Mouse (Mus musculus) MEL (cell line): ENCODE data around the gene Dock1. TPM values are rescaled to one million over a fixed set of nuclear protein-coding genes. Genes with fewer than 3 reads are reported as not detected.

ENCODE experiments used
- DNase-seq: peaks from one replicate; pipeline ENCODE4 v3.0.0; 2011; ENCODE audit warnings: low read depth, low spot score
- H3K27ac ChIP-seq: 2 replicates; pipeline ENCODE4 v1.5.1; 2012; ENCODE audit warnings: low read depth, mild to moderate bottlenecking, control low read depth, low read length, moderate library complexity; ENCODE audit not compliant: control insufficient read depth
- H3K27me3 ChIP-seq, 2 experiments: fragments of 150-350 bp in 1 of 2; sonication (generic) in 1 of 2; 2 replicates each; pipeline ENCODE4 v1.6.1; 2012; ENCODE audit warnings: low read length in 2 of 2, mild to moderate bottlenecking in 2 of 2, improper control_type of control experiment in 1 of 2, moderate library complexity in 1 of 2; ENCODE audit not compliant: insufficient read depth in 2 of 2, control insufficient read depth in 1 of 2
- H3K36me3 ChIP-seq, 2 experiments: 2 replicates each; pipeline ENCODE4 v1.6.1; 2012 to 2014; ENCODE audit warnings: low read length in 2 of 2, improper control_type of control experiment in 1 of 2, inconsistent platforms in 1 of 2, mild to moderate bottlenecking in 1 of 2; ENCODE audit not compliant: insufficient read depth in 2 of 2, control insufficient read depth in 1 of 2
- H3K4me1 ChIP-seq, 2 experiments: fragments of 150-350 bp in 1 of 2; sonication (generic) in 1 of 2; 2 replicates each; pipeline ENCODE4 v1.6.1; 2012; ENCODE audit warnings: low read length in 2 of 2, improper control_type of control experiment in 1 of 2, mild to moderate bottlenecking in 1 of 2; ENCODE audit not compliant: insufficient read depth in 2 of 2, control insufficient read depth in 1 of 2
- H3K4me3 ChIP-seq, 2 experiments: fragments of 150-350 bp in 1 of 2; sonication (generic) in 1 of 2; 2 replicates each; pipeline ENCODE4 v1.5.1; 2012; ENCODE audit warnings: low read depth in 2 of 2, low read length in 2 of 2, mild to moderate bottlenecking in 2 of 2, moderate library complexity in 2 of 2, control low read depth in 1 of 2, improper control_type of control experiment in 1 of 2; ENCODE audit not compliant: control insufficient read depth in 1 of 2, insufficient read depth in 1 of 2
- H3K79me2 ChIP-seq: 2 replicates; pipeline ENCODE4 v1.6.1; 2012; ENCODE audit warnings: mild to moderate bottlenecking, low read length, moderate library complexity; ENCODE audit not compliant: control insufficient read depth, poor library complexity, insufficient read depth
- H3K9ac ChIP-seq: 2 replicates; pipeline ENCODE4 v1.6.1; 2012; ENCODE audit warnings: low read depth, mild to moderate bottlenecking, control low read depth, low read length, moderate library complexity; ENCODE audit not compliant: control insufficient read depth, poor library complexity, severe bottlenecking
- H3K9me3 ChIP-seq: fragments of 150-350 bp; sonication (generic); replicated peaks from 2 replicates; pipeline ENCODE4 v1.6.1; 2012; ENCODE audit warnings: mild to moderate bottlenecking, low read length, improper control_type of control experiment, moderate library complexity; ENCODE audit not compliant: insufficient read depth
- BHLHE40 ChIP-seq: IDR thresholded peaks from 2 replicates; pipeline ENCODE4 v1.6.1; 2012; ENCODE audit warnings: low read depth, mild to moderate bottlenecking, inconsistent platforms, low read length, improper control_type of control experiment, borderline replicate concordance
- CHD2 ChIP-seq: IDR thresholded peaks from 2 replicates; pipeline ENCODE4 v1.6.1; 2011; ENCODE audit warnings: low read length, improper control_type of control experiment
- E2F4 ChIP-seq: IDR thresholded peaks from 2 replicates; pipeline ENCODE4 v1.6.1; 2011; ENCODE audit warnings: low read depth, low read length, improper control_type of control experiment, borderline replicate concordance
- ELF1 ChIP-seq: IDR thresholded peaks from 2 replicates; pipeline ENCODE4 v1.6.1; 2014; ENCODE audit warnings: low read depth, mild to moderate bottlenecking, inconsistent platforms, low read length, improper control_type of control experiment, moderate library complexity
- GATA1 ChIP-seq: IDR thresholded peaks from 2 replicates; pipeline ENCODE4 v1.6.1; 2011; ENCODE audit warnings: low read depth, low read length, improper control_type of control experiment
- JUND ChIP-seq: IDR thresholded peaks from 2 replicates; pipeline ENCODE4 v1.6.1; 2011; ENCODE audit warnings: low read depth, mild to moderate bottlenecking, improper control_type of control experiment, low read length
- KAT2A ChIP-seq: conservative IDR thresholded peaks from 2 replicates; pipeline ENCODE4 v1.6.1; 2012; ENCODE audit warnings: low read depth, low read length, improper control_type of control experiment, inconsistent platforms
- MEF2A ChIP-seq: IDR thresholded peaks from 2 replicates; pipeline ENCODE4 v1.6.1; 2014; ENCODE audit warnings: low read depth, mild to moderate bottlenecking, inconsistent platforms, low read length, improper control_type of control experiment; ENCODE audit not compliant: poor library complexity, insufficient replicate concordance, severe bottlenecking; ENCODE audit errors: extremely low read depth
- MYB ChIP-seq: IDR thresholded peaks from 2 replicates; pipeline ENCODE4 v1.6.1; 2011; ENCODE audit warnings: mild to moderate bottlenecking, low read depth, low read length, improper control_type of control experiment
- MYC ChIP-seq: IDR thresholded peaks from 2 replicates; pipeline ENCODE4 v1.6.1; 2011; ENCODE audit warnings: low read depth, mild to moderate bottlenecking, low read length, improper control_type of control experiment, moderate library complexity
- NELFE ChIP-seq: IDR thresholded peaks from 2 replicates; pipeline ENCODE4 v1.6.1; 2011; ENCODE audit warnings: low read depth, low read length, improper control_type of control experiment
- NRF1 ChIP-seq: IDR thresholded peaks from 2 replicates; pipeline ENCODE4 v1.6.1; 2014; ENCODE audit warnings: low read depth, mild to moderate bottlenecking, inconsistent platforms, low read length, improper control_type of control experiment, moderate library complexity; ENCODE audit not compliant: poor library complexity, insufficient read depth, severe bottlenecking
- POLR2A ChIP-seq, 2 experiments: IDR thresholded peaks; 2 replicates each; pipeline ENCODE4 v1.6.1; 2011 to 2012; ENCODE audit warnings: low read length in 2 of 2, mild to moderate bottlenecking in 2 of 2, control low read depth in 1 of 2, improper control_type of control experiment in 1 of 2, low read depth in 1 of 2, moderate library complexity in 1 of 2; ENCODE audit not compliant: control insufficient read depth in 1 of 2, insufficient read depth in 1 of 2, poor library complexity in 1 of 2
- POLR2AphosphoS5 ChIP-seq: IDR thresholded peaks from 2 replicates; pipeline ENCODE4 v1.6.1; 2012; ENCODE audit warnings: low read depth, borderline replicate concordance, mild to moderate bottlenecking, inconsistent platforms, low read length, moderate library complexity, mixed read lengths
- SIN3A ChIP-seq: IDR thresholded peaks from 2 replicates; pipeline ENCODE4 v1.6.1; 2012; ENCODE audit warnings: low read length, improper control_type of control experiment, inconsistent platforms
- TCF12 ChIP-seq: IDR thresholded peaks from 2 replicates; pipeline ENCODE4 v1.6.1; 2014; ENCODE audit warnings: low read depth, mild to moderate bottlenecking, inconsistent platforms, low read length, improper control_type of control experiment, moderate library complexity
- UBTF ChIP-seq: IDR thresholded peaks from 2 replicates; pipeline ENCODE4 v1.6.1; 2012; ENCODE audit warnings: low read depth, mild to moderate bottlenecking, inconsistent platforms, low read length, improper control_type of control experiment, moderate library complexity, borderline replicate concordance; ENCODE audit not compliant: insufficient read depth
- USF1 ChIP-seq: IDR thresholded peaks from 2 replicates; pipeline ENCODE4 v1.6.1; 2014; ENCODE audit warnings: low read depth, mild to moderate bottlenecking, inconsistent platforms, low read length, improper control_type of control experiment, moderate library complexity
- ZMIZ1 ChIP-seq: IDR thresholded peaks from 2 replicates; pipeline ENCODE4 v1.6.1; 2012; ENCODE audit warnings: low read depth, mild to moderate bottlenecking, inconsistent platforms, low read length, improper control_type of control experiment, moderate library complexity
- polyA plus RNA-seq, 2 experiments: library from polyadenylated mRNA; stranded (reverse) in 1 of 2; unstranded in 1 of 2; fragments of >175 nt in 1 of 2; fragments of >200 nt in 1 of 2; gene quantifications; 2 replicates each; pipeline versions ENCODE4 v1.2.1 to v1.2.4; 2012; ENCODE audit warnings: low replicate concordance in 2 of 2, low read depth in 1 of 2; ENCODE audit not compliant: insufficient read length in 2 of 2, insufficient read depth in 1 of 2, missing spikeins in 1 of 2
- total RNA-seq: library from RNA; depleted of rRNA; stranded (reverse); fragments of 300-350 nt; gene quantifications from 2 replicates; pipeline ENCODE4 v1.2.3, GENCODE M21; 2012

The Dock1 gene
- total and polyA plus RNA-seq, 3 experiments: not detected

- Histone ChIP-seq H3K27ac (no peak overlapping the region), H3K27me3 (no peaks in the 10 kb centered on the region)
- no peak for TF ChIP-seq MYB
- TF ChIP-seq TCF12: no peak
- TF ChIP-seq CHD2: no peak
- TF ChIP-seq MEF2A: no peak
- TF ChIP-seq NELFE: no peak
- TF ChIP-seq ELF1: no peak
- no peak for TF ChIP-seq SIN3A
- no peak for TF ChIP-seq NRF1
- no peak for TF ChIP-seq MYC
- no peak for TF ChIP-seq USF1
- no peak for TF ChIP-seq UBTF
- TF ChIP-seq GATA1: no peak
- TF ChIP-seq BHLHE40: no peak
- no peak for TF ChIP-seq E2F4
- TF ChIP-seq ZMIZ1: no peak
- TF ChIP-seq, all 39 proteins: peak for 0
- no peaks in the 10 kb centered on the region for H3K4me1 ChIP-seq
- no peak for DNase-seq
- H3K4me3 ChIP-seq: no peak overlapping the region
- H3K9ac ChIP-seq: no peak overlapping the region
- H3K79me2 ChIP-seq: no peaks in the 10 kb centered on the region
- H3K36me3 ChIP-seq: no peaks in the 10 kb centered on the region
- H3K9me3 ChIP-seq: no peaks in the 10 kb centered on the region
Measured at GRCm38 (mm10) chr7:134771314-134771713, 100.9 kb downstream of the Dock1 start.

- H3K9me3 ChIP-seq: no peaks in the 10 kb centered on the region
Measured at GRCm38 (mm10) chr7:134772363-134772762, 101.9 kb downstream of the Dock1 start.

More at GRCm38 (mm10) chr7:134772363-134772762, 101.9 kb downstream of the Dock1 start:
- TF ChIP-seq POLR2AphosphoS5 (no peak), POLR2A (IDR thresholded peaks at IDR 0.05; ENCODE audit: control insufficient read depth in 1 of 2, insufficient read depth in 1 of 2, low read depth in 1 of 2, low read length in 2 of 2, poor library complexity in 1 of 2) (no peak), KAT2A (no peak), BHLHE40 (no peak), JUND (no peak), NRF1 (no peak)
- Histone ChIP-seq H3K27me3 (no peaks in the 10 kb centered on the region), H3K79me2 (no peaks in the 10 kb centered on the region), H3K36me3 (no peaks in the 10 kb centered on the region), H3K27ac (no peak overlapping the region), H3K9ac (no peak overlapping the region), H3K4me3 (no peak overlapping the region), H3K4me1 (no peaks in the 10 kb centered on the region)
- DNase-seq: no peak
